Mouse (Mus musculus) urinary bladder, postnatal 14 days (tissue): ENCODE measurements around the gene Vegfb.
A peak's percentile ranks its signal among the peaks of the same experiment; 100 is the strongest.
"Not testable (repeated sequence)": the region's sequence is repeated elsewhere in the genome, so short reads cannot be mapped to it uniquely, and the experiment has no call there.

Experiments used
- DNase-seq: peaks from one replicate; pipeline ENCODE4 v3.0.0; 2021; ENCODE audit warnings: low spot score

The Vegfb gene

GRCm38 (mm10) chr19:6992011-6992858 lies 4.8 kb upstream of the Vegfb start, which contains the start of gene Dnajc4:
Dnajc4 (minus strand) TSS chr19:6992572.
- DNase-seq = peak; percentile 97

GRCm38 (mm10) chr19:6991166-6991565 lies 3.7 kb upstream of the Vegfb start:
- DNase-seq = not testable (repeated sequence)

DNA sequence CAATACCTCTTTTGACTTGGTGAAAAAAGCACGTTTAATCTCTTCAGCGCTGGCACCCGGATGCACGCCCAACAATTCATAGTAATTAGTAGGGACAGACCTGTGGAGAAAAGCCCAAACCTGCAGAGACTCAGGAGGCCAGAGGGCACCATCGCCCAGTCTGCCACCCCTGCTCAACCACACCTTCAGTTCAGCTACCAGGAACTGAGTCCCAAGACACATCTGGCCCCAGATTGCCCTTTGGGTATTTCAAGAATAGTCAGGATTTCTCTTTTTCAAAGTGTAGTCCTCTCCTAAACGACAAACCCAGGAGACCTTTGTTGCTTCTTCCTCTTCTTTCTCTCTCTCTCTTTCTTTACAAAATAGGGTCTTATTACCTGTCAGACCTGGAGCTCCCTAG lies 3.3 kb upstream of the Vegfb start:
- no peak for DNase-seq

GRCm38 (mm10) chr19:6989251-6989650 lies 1.8 kb upstream of the Vegfb start:
- peak; percentile 68 for DNase-seq

- no peak for DNase-seq
These were observed 444 bp upstream of the Vegfb start for GRCm38 (mm10) chr19:6987904-6988285.

GRCm38 (mm10) chr19:6985951-6986708 lies 1.3 kb downstream of the Vegfb start:
- no peak for DNase-seq

- DNase-seq = no peak
These were observed 2.2 kb downstream of the Vegfb start for GRCm38 (mm10) chr19:6985300-6985699.

DNA sequence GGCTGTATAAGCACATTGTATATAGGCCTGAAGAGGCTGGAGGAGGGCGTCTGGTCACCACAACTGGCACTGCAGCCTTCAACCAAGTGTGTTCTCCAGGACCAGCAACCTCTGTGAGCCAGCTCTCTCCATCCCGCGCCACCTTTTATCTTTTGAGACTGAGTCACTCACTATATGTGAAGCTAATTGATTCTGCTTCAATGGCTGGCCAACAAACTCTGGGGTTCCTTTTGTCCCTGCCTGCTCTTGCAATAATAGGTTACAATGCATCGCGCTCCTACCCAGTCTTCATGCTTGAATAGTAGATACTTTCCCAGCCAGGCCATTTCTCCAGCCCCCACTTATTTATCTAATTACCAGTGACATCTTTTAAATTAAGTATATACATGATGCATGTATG lies 3.8 kb downstream of the Vegfb start:
- no peak for DNase-seq

DNA sequence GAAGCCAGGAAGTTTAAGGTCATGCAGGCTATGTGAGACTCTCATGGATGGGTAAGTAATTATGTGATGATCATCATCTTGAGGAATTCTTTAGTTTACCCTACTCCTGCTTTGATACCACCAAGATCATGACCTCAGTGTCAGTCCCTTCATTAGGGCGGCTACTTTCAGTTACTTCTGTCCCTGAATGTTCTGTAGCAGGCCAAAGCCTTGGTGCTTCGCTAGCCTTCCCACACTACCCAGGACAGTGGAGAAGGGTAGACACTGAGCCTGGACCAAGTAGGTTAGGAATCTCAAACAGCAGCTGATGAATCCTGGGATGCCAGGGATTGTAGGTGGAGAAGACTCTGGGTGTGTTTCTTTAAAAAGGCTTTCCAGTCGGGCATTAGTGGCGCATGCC lies 6.0 kb downstream of the Vegfb start:
- no peak for DNase-seq

GRCm38 (mm10) chr19:6980381-6981093 lies 6.9 kb downstream of the Vegfb start, which contains the start of gene Fkbp2:
Fkbp2 (minus strand) TSS chr19:6980501.
- peak; percentile 99 for DNase-seq

DNA sequence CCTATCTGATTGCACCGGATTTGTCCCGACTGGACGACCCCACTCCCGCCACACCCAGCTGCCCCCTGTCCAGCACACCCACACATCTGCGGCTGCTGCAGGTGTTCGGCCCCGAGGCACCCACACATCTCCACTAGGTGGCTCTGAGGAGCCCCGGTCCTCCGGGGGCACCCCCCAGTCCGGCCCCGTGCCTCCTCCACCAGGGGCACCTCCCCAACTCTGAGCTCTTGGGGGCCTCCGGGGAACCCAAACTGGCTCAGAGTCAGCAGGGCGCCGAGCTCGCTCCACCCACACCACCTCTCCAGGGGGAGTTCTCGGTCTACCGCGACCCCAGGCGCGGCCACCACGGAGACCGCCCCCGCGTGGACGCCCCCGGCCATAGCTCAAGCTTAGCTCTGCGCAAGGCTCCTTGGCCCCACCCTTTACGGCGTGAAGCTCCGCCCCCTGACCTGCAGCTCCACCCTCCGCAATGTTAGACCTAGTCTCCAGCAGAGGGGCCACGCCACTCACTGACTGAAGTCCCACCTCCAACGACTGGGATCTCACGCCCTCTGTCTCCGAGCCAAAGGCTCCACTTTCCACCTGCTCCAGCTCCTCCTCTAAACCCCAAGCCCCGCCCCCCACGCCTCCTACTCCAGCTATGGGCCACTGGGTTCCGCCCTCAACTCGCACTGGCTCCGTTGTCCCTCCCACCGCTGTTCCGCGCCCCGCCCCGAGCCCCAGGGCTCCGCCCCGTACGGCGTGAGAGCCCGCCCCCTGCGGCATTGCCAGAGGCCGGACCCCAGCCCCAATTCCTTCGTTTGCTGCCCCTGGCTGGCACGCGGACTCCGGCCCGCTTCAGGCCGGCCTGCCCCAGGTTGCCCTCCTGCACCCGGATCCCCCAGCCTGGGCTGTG lies 7.7 kb downstream of the Vegfb start:
- peak; percentile 100 for DNase-seq

DNA sequence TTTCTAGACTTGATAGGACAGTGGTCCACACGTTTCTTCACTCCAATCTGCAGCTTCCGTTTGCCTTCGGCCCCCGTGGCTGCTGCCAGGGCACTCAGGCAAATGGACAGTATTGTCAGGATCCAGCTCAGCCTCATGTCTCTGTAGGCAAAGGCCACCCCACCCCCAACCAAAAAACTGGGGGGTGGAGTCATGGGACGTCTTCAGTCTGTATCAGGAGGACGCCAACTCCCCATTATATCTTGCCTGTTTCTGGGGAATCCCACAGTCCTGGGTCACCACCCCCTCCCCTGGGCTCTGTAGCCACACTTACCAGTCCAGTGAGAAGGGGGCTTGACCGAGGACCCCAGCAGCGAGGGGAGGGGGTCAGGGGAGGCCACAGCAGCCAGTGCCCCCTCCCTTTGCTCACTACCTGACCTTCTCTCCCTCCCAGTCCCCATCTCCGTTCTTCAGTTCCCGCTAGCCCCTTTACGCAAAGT lies 8.4 kb downstream of the Vegfb start:
- DNase-seq = peak; percentile 38

DNA sequence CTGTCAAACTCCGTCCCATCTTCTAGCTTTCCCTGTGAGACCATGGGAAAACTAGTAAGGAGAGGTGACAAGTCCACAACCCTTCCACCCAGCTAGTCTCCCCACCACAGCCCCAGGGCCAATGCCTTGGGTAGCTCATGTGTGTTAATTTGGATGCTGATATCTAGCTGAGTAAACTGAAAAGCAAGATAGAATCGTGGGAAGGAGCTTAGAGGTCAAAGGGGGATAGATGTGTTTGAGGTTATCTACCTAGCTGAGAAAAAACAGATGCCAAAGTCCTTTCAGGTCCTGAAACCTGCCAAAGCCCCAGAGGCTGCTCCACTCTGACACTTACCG lies 8.8 kb downstream of the Vegfb start:
- DNase-seq = no peak

DNA sequence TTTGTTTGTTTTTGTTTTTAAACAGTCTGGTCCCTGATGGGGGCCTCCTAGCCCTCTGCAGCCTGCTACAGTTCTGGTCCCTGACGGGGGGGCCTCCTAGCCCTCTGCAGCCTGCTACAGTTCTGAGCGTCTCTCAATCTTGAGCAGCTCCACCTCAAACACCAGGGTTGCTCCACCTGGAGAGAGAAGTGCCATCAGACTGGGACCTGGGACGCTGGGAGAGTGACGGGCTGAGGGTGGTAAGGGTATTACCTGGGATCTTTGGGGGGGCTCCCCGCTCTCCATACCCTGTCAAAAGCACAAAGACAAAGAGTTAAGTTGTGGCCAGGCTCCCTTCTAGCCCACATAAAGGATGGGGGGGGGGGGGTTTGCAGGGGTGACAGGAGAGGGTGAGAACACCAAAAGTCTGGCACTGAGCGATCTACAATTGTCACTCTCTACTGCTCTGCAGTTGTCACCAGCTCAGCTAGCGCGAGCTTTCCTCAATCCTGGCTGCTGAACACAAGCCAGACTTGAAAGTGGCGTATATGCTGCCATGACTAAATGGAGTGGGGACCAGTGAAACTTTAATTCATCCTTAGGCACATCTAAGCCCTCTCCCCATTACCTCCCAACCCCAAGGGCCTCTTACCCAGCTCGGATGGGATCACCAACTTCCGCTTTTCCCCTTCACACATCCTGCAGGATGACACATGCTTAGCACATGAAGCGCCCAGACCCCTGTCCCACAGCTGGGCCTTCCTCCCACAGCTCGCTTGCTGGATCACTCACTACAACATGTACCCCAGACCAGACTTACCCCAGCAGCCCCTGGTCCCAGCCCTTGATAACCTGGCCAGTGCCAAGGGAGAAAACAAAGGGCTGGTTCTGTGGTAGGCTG lies 9.5 kb downstream of the Vegfb start:
- DNase-seq = no peak

DNA sequence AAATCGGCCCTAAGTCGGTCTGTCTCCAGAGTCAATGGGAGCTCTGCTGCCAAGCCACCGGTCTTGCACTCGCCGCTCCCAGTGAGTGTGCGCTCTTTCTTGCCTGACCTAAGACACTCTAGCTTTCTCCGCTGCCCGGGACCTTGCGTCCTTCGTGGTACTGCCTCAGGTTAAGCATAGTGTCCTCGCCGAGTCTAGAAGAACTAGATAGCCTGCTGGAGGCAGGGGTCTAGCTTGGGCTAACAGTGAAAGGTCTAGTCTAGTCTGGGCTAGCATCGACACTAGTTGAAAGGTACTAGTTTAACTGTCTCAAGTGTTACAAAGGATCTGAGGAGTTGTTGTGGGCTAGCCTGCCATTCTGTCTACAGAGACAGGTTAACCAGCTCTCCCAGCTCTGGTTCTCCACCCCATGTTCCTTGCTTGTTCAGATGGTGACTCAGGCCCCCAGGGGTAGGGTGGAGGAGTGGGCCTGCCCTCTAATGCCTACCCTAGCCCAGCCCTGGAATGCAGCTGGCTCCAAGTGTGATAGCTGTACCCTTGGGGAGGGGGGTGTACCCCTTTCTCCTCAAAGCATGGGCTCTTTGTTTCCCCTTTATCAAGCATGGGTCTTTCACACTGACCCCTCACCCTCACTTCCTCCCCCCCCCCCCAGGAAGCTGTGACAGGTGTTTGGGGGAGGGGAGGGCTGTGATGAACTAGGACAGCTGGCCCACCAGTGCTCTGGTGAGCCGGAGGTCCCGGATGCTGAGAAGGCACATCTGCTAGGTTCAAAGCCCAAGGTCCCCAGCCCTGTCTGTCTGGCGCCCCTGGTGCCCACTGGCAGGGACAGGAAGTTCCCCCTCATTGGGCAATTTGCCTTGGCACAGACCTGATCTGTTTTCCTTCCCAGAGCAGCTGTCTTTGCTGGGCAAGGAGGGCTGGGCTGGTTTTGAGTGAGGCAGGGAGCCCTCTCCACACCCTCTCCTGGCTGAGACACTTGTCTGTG lies 11.6 kb downstream of the Vegfb start, which contains the start of gene Plcb3:
Gene Plcb3 (minus strand): TSS at position 934 of the 985 bp plus-strand sequence.
- peak; percentile 72 for DNase-seq

DNA sequence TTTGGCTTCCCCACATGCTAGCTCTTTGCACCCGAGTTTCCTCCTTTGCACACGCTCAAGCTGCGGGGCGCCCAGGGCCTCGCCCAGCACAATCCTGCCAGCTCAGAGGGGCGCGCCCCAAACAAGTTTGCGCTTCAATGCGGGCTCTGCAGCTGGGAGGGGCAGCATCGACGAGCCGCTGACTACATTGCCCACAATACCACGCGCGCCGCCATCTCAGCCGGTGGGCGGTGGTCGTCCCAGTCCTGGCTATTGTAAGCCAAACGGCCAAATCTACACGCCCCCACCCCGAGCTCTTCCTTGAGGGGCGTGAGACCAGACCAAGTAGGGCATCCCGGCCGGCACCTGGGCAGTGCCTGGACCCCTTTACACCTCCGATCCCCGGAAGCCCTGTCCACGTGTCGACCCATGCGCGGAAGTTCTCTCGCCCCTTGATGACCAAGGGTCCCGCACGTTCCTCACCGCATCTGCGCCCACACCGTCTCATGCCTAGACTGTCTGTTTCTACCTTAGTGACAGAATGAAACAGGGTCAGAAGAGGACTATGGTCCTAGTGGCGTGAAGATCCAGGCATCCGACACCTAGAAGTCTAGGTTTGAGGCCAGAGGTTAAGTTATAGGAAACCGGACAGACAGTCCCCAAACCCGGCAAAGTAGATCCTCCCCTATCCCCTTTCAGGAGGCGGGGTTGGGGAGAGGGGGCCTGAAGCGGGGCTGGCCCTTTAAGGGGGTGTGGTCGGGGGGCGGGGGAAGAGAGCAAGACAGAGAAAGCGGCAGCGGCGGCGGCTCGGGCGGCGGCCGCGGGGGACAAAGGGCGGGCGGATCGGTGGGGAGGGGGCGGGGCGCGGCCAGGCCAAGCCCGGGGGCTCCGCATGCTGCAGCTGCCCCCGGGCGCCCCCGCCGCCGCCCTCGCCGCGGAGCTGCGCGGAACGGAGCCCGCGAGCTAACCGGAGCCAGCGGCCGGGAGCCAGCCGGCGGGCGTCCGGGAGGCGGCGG lies 12.9 kb downstream of the Vegfb start, which contains the start of gene Ppp1r14b:
Gene Ppp1r14b (plus strand): TSS at position 758 of the 995 bp plus-strand sequence.
- DNase-seq = peak; percentile 89

DNA sequence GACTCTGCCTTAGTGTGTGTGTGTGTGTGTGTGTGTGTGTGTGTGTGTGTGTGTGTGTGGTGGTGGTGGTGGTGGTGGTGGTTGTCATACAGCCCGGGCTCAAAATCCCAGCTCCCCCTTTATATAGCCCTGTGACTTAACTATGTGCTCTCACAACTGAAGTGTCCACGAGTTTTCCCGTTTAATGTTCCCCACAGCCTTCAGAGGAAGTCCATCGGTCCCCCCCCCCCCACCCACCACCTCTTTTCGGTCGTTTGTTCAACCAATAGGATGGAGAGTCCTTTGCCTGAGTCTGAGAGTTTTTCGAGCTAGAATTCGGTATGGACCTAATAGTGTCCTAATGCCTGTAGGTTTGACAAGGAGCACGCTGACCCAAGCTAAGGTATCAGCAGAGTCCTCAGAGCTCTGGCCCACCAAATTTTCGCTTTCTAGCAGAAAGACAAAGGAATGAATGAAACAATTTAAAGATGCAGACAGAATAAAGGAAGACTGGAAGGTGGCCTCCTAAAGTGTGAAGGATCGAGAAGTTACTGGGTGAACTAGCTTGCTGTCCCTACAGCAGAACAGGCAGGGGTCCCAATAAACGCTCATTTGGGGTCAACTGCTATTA lies 13.8 kb downstream of the Vegfb start:
- DNase-seq = no peak
